Mouse (Mus musculus) bone marrow macrophage, adult 2 months (primary cell): Measurements from ENCODE around the gene Gopc.

Source experiments
- CTCF ChIP-seq: IDR thresholded peaks from 2 replicates; pipeline ENCODE4 v1.5.1; 2012; ENCODE audit warnings: low read depth, mild to moderate bottlenecking, low read length, moderate library complexity
- POLR2A ChIP-seq: IDR thresholded peaks from 2 replicates; pipeline ENCODE4 v1.6.1; 2012; ENCODE audit warnings: mild to moderate bottlenecking, low read depth, low read length, borderline replicate concordance

GRCm38 (mm10) chr10:52360241-52360735, 21.6 kb downstream of the Gopc start:
- TF ChIP-seq CTCF (no peak), POLR2A (no peak)
